Mouse (Mus musculus) intestine, embryonic 14.5 days (tissue): ENCODE results near the gene Ccr1l1. TPM values are rescaled to one million over a fixed set of nuclear protein-coding genes. Genes with fewer than 3 reads are reported as not detected.

Experiments
- ATAC-seq: fragments of 200-750 bp; cut with Nextera tagmentation; replicated peaks from 2 replicates; pipeline ENCODE4 v1.8.0; 2017; ENCODE audit warnings: low read depth, moderate number of reproducible peaks, moderate TSS enrichment, moderate library complexity; ENCODE audit not compliant: low FRiP score, low TSS enrichment
- DNase-seq: peaks from one replicate; pipeline ENCODE4 v3.0.0-alpha.2; 2018; ENCODE audit warnings: low spot score
- H3K27ac ChIP-seq: fragments of 300-500 bp; sonication (generic); 2 replicates; pipeline ENCODE4 v1.5.1; 2014; ENCODE audit warnings: low read depth, mild to moderate bottlenecking, control low read depth
- H3K27me3 ChIP-seq: fragments of 300-500 bp; sonication (generic); replicated peaks from 2 replicates; pipeline ENCODE4 v1.6.1; 2014; ENCODE audit warnings: low read length, control low read depth; ENCODE audit not compliant: control insufficient read depth, insufficient read depth
- H3K36me3 ChIP-seq: fragments of 300-500 bp; sonication (generic); 2 replicates; pipeline ENCODE4 v1.6.1; 2014; ENCODE audit warnings: low read length, control low read depth; ENCODE audit not compliant: control insufficient read depth, insufficient read depth
- H3K4me1 ChIP-seq: fragments of 300-500 bp; sonication (generic); replicated peaks from 2 replicates; pipeline ENCODE4 v1.6.1; 2014; ENCODE audit warnings: low read length, control low read depth, mixed read lengths; ENCODE audit not compliant: control insufficient read depth, insufficient read depth
- H3K4me2 ChIP-seq: fragments of 300-500 bp; sonication (generic); 2 replicates; pipeline ENCODE4 v1.6.1; 2014; ENCODE audit warnings: low read length
- H3K4me3 ChIP-seq: fragments of 300-500 bp; sonication (generic); 2 replicates; pipeline ENCODE4 v1.5.1; 2014; ENCODE audit warnings: low read depth, low read length, control low read depth, mixed read lengths
- H3K9ac ChIP-seq: fragments of 300-500 bp; sonication (generic); 2 replicates; pipeline ENCODE4 v1.6.1; 2014; ENCODE audit warnings: mild to moderate bottlenecking, low read length
- H3K9me3 ChIP-seq: fragments of 300-500 bp; sonication (generic); 2 replicates; pipeline ENCODE4 v1.6.1; 2016; ENCODE audit warnings: low read length, control low read depth; ENCODE audit not compliant: control insufficient read depth
- WGBS: fragments of 180-500 bp; shearing (Covaris S2); extraction: QIAGEN DNeasy Blood & Tissue Kit; methylation state at CpG from one replicate; pipeline ENCODE4 v1.1.7; 2014; 5-methylcytosine and 5-hydroxymethylcytosine counted together
- polyA plus RNA-seq: library from polyadenylated mRNA; unstranded; fragments of >200 nt; fragmentation: Nextera tagmentation; extraction: Ambion mirVana; gene quantifications from 2 replicates; pipeline ENCODE4 v1.2.1, GENCODE M21; 2014

The Ccr1l1 gene
- polyA plus RNA-seq: not detected in 2 replicates

- H3K27ac ChIP-seq: no peak within 1 kb of the TSS
- no peak within 1 kb of the TSS for H3K4me3 ChIP-seq
- no peaks in the 10 kb centered on the region for H3K36me3 ChIP-seq
- DNase-seq (no peak), ATAC-seq (no peak)
- no peaks in the 10 kb centered on the region for H3K9me3 ChIP-seq
- no peak within 1 kb of the TSS for H3K4me2 ChIP-seq
- no peaks in the 10 kb centered on the region for H3K27me3 ChIP-seq
- H3K9ac ChIP-seq: no peak within 1 kb of the TSS
- H3K4me1 ChIP-seq: no peaks in the 10 kb centered on the region
- 70% methylated on average over 1 of the region's 1 CpGs for WGBS
Measured at GRCm38 (mm10) chr9:123978308-123978707, at the start of gene Ccr1l1. TSS of gene Ccr1l1 (minus strand) at chr9:123978408.

GRCm38 (mm10) chr9:124021672-124022071, 43.5 kb upstream of the Ccr1l1 start, which contains the start of gene Ccr3:
TSS of gene Ccr3 (plus strand) at chr9:124021972.
- no peak for DNase-seq
- no peaks in the 10 kb centered on the region for H3K36me3 ChIP-seq
- no peaks in the 10 kb centered on the region for H3K9me3 ChIP-seq
- WGBS: 86% methylated on average over 1 of the region's 1 CpGs
- ATAC-seq: no peak
- H3K27me3 ChIP-seq: no peaks in the 10 kb centered on the region
- H3K4me2 ChIP-seq: no peak within 1 kb of the TSS
- H3K27ac ChIP-seq: no peak within 1 kb of the TSS
- no peak within 1 kb of the TSS for H3K4me3 ChIP-seq
- H3K4me1 ChIP-seq: no peaks in the 10 kb centered on the region
- H3K9ac ChIP-seq: no peak within 1 kb of the TSS

- no peaks in the 10 kb centered on the region for H3K36me3 ChIP-seq
- no peak overlapping the region for H3K9ac ChIP-seq
- 84% methylated on average over 3 of the region's 3 CpGs for whole genome bisulfite sequencing
- H3K27me3 ChIP-seq: no peaks in the 10 kb centered on the region
- no peaks in the 10 kb centered on the region for H3K4me1 ChIP-seq
- no peak overlapping the region for H3K4me3 ChIP-seq
- no peak overlapping the region for H3K27ac ChIP-seq
- no peaks in the 10 kb centered on the region for H3K9me3 ChIP-seq
- no peak for ATAC-seq
- DNase-seq: no peak
- H3K4me2 ChIP-seq: no peak overlapping the region
Measured at GRCm38 (mm10) chr9:124019887-124020286, 41.7 kb upstream of the Ccr1l1 start.

- WGBS: 78% methylated on average over 2 of the region's 2 CpGs
- Histone ChIP-seq H3K9ac (no peak overlapping the region), H3K27ac (no peak overlapping the region), H3K36me3 (no peaks in the 10 kb centered on the region), H3K4me1 (no peaks in the 10 kb centered on the region), H3K4me3 (no peak overlapping the region), H3K4me2 (no peak overlapping the region), H3K9me3 (no peaks in the 10 kb centered on the region), H3K27me3 (no peaks in the 10 kb centered on the region)
- ATAC-seq (no peak), DNase-seq (no peak)
Measured at GRCm38 (mm10) chr9:124016048-124016447, 37.8 kb upstream of the Ccr1l1 start.

- Histone ChIP-seq H3K4me1 (no peaks in the 10 kb centered on the region), H3K9me3 (no peaks in the 10 kb centered on the region), H3K4me3 (no peak overlapping the region), H3K27me3 (no peaks in the 10 kb centered on the region), H3K4me2 (no peak overlapping the region), H3K9ac (no peak overlapping the region), H3K36me3 (no peaks in the 10 kb centered on the region), H3K27ac (no peak overlapping the region)
- DNase-seq: no peak
- WGBS: 84% methylated on average over 2 of the region's 2 CpGs
- no peak for ATAC-seq
Measured at GRCm38 (mm10) chr9:124014985-124015652, 36.9 kb upstream of the Ccr1l1 start.

- Histone ChIP-seq H3K4me1 (no peaks in the 10 kb centered on the region), H3K27ac (no peak overlapping the region), H3K4me2 (no peak overlapping the region), H3K9me3 (no peaks in the 10 kb centered on the region), H3K4me3 (no peak overlapping the region), H3K9ac (no peak overlapping the region), H3K36me3 (no peaks in the 10 kb centered on the region), H3K27me3 (no peaks in the 10 kb centered on the region)
- ATAC-seq (no peak), DNase-seq (no peak)
- 86% methylated on average over 3 of the region's 3 CpGs for WGBS
Measured at GRCm38 (mm10) chr9:124013270-124013669, 35.1 kb upstream of the Ccr1l1 start.

- DNase-seq (no peak), ATAC-seq (no peak)
- H3K4me1 ChIP-seq: no peaks in the 10 kb centered on the region
- no peaks in the 10 kb centered on the region for H3K9me3 ChIP-seq
- no peak overlapping the region for H3K27ac ChIP-seq
- no peaks in the 10 kb centered on the region for H3K36me3 ChIP-seq
- 78% methylated on average over 2 of the region's 2 CpGs for WGBS
- no peak overlapping the region for H3K9ac ChIP-seq
- H3K4me2 ChIP-seq: no peak overlapping the region
- no peak overlapping the region for H3K4me3 ChIP-seq
- no peaks in the 10 kb centered on the region for H3K27me3 ChIP-seq
Measured at GRCm38 (mm10) chr9:124012691-124013090, 34.5 kb upstream of the Ccr1l1 start.

- Histone ChIP-seq H3K27ac (no peak overlapping the region), H3K4me2 (no peak overlapping the region), H3K36me3 (no peaks in the 10 kb centered on the region), H3K27me3 (no peaks in the 10 kb centered on the region), H3K4me1 (no peaks in the 10 kb centered on the region), H3K9me3 (no peaks in the 10 kb centered on the region), H3K9ac (no peak overlapping the region), H3K4me3 (no peak overlapping the region)
- DNase-seq: no peak
- WGBS: 78% methylated on average over 2 of the region's 2 CpGs
- no peak for ATAC-seq
Measured at GRCm38 (mm10) chr9:123999784-124000183, 21.6 kb upstream of the Ccr1l1 start.

- DNase-seq: no peak
- WGBS: 72% methylated on average over 3 of the region's 3 CpGs
- H3K9ac ChIP-seq: no peak overlapping the region
- H3K9me3 ChIP-seq: no peaks in the 10 kb centered on the region
- no peaks in the 10 kb centered on the region for H3K36me3 ChIP-seq
- no peak for ATAC-seq
- no peaks in the 10 kb centered on the region for H3K27me3 ChIP-seq
- H3K4me2 ChIP-seq: no peak overlapping the region
- no peak overlapping the region for H3K4me3 ChIP-seq
- no peaks in the 10 kb centered on the region for H3K4me1 ChIP-seq
- H3K27ac ChIP-seq: no peak overlapping the region
Measured at GRCm38 (mm10) chr9:123997719-123998118, 19.5 kb upstream of the Ccr1l1 start.
